Mouse (Mus musculus): ENCODE data around the gene Ipmk.

DNA sequence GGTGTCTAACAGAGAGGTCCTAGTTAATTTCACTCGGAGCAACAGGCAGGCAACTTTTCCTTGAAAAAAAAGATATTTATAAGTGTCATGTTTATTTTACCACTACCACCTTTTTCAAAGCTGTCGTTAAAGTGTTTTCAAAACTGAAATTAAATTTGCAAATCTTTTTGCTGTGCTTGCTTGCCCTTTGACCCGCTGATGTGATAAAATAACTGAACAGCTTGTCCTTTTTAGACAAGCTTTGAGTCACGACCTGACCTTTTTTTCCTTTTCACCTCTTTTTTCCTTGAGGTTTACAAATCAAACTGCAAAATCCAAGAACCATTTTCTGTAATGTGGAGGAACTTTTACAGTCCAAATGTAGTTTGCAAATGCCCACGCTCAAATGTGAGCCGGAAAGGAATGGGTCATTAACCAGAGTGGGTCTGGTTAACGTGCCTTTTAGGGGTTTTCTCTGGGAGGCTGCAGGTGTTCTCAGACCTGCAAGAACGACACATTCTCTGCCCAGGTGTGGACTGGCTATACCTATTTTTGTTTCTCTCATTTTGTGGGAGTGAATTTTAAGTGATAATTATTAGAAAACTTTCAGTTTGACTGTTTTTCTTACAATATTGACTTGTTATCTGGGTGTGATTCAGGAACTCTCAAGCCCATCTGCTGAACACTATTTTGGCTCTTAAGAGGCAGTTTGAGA, 35.4 kb downstream of the Ipmk start:
- TF ChIP-seq CTCF (IDR thresholded peaks at IDR 0.05; ENCODE audit: low read depth) (no peak), EP300 (IDR thresholded peaks at IDR 0.05; ENCODE audit: low read depth) (no peak)

Data from liver, embryonic 14.5 days (tissue).